Mouse (Mus musculus) hindbrain, postnatal 0 days (tissue): ENCODE measurements around the gene Cux1. TPM values are rescaled to one million over a fixed set of nuclear protein-coding genes. Genes with fewer than 3 reads are reported as not detected.
A peak's percentile ranks its signal among the peaks of the same experiment; 100 is the strongest.

ENCODE experiments used
- ATAC-seq: fragments of 200-750 bp; cut with Nextera tagmentation; 2 replicates; pipeline ENCODE4 v1.8.0; 2017; ENCODE audit warnings: mild to moderate bottlenecking, moderate TSS enrichment, moderate library complexity
- DNase-seq: peaks from one replicate; pipeline ENCODE4 v3.0.0-alpha.2; 2015; ENCODE audit warnings: low spot score
- H3K27ac ChIP-seq: fragments of 300-500 bp; sonication (generic); 2 replicates; pipeline ENCODE4 v1.5.1; 2014; ENCODE audit warnings: mild to moderate bottlenecking
- H3K27me3 ChIP-seq: fragments of 300-500 bp; sonication (generic); 2 replicates; pipeline ENCODE4 v1.6.1; 2014; ENCODE audit warnings: low read length, mixed read lengths; ENCODE audit not compliant: insufficient read depth
- H3K36me3 ChIP-seq: fragments of 300-500 bp; sonication (generic); 2 replicates; pipeline ENCODE4 v1.6.1; 2014; ENCODE audit warnings: low read length, mixed read lengths; ENCODE audit not compliant: insufficient read depth
- H3K4me1 ChIP-seq: fragments of 300-500 bp; sonication (generic); 2 replicates; pipeline ENCODE4 v1.6.1; 2014; ENCODE audit warnings: antibody characterized with exemption, low read length, mixed read lengths; ENCODE audit not compliant: insufficient read depth
- H3K4me2 ChIP-seq: fragments of 300-500 bp; sonication (generic); 2 replicates; pipeline ENCODE4 v1.6.1; 2014; ENCODE audit warnings: low read depth, mild to moderate bottlenecking, low read length, moderate library complexity, mixed read lengths
- H3K4me3 ChIP-seq: fragments of 300-500 bp; sonication (generic); 2 replicates; pipeline ENCODE4 v1.5.1; 2014; ENCODE audit warnings: low read length
- H3K9ac ChIP-seq: fragments of 300-500 bp; sonication (generic); replicated peaks from 2 replicates; pipeline ENCODE4 v1.6.1; 2014; ENCODE audit warnings: mild to moderate bottlenecking, low read length, moderate library complexity, mixed read lengths
- H3K9me3 ChIP-seq: fragments of 300-500 bp; sonication (generic); 2 replicates; pipeline ENCODE4 v1.6.1; 2016; ENCODE audit warnings: low read length, mixed read lengths
- CTCF ChIP-seq: IDR thresholded peaks from 2 replicates; pipeline ENCODE4 v1.5.1; 2016; ENCODE audit warnings: antibody characterized with exemption, control low read depth, low read depth
- WGBS: fragments of 180-500 bp; shearing (Covaris S2); extraction: QIAGEN DNeasy Blood & Tissue Kit; methylation state at CpG from one replicate; pipeline ENCODE4 v1.1.7; 2014; 5-methylcytosine and 5-hydroxymethylcytosine counted together
- polyA plus RNA-seq: library from polyadenylated mRNA; unstranded; fragments of >200 nt; fragmentation: Nextera tagmentation; extraction: Ambion mirVana; gene quantifications from 2 replicates; pipeline ENCODE4 v1.2.1, GENCODE M21; 2015
- total RNA-seq: library from RNA; depleted of rRNA; stranded (reverse); fragments of >200 nt; gene quantifications from 2 replicates; pipeline ENCODE4 v1.2.3, GENCODE M21; 2014

Gene Cux1
- total and polyA plus RNA-seq, 2 experiments from 2014 or later = 86.3 to 137 TPM

- no peak for TF ChIP-seq CTCF
- Histone ChIP-seq H3K4me1 (no peaks in the 10 kb centered on the region), H3K4me2 (no peak overlapping the region), H3K9ac (no peak overlapping the region), H3K36me3 (peaks cover 45% of the 10 kb centered on the region), H3K9me3 (no peaks in the 10 kb centered on the region), H3K27ac (no peak overlapping the region), H3K4me3 (no peak overlapping the region), H3K27me3 (no peaks in the 10 kb centered on the region)
- no peak for DNase-seq
- 83% methylated on average over 14 of the region's 14 CpGs for WGBS
- no peak for ATAC-seq
These were observed 254.7 kb downstream of the Cux1 start for GRCm38 (mm10) chr5:136312566-136312965.

GRCm38 (mm10) chr5:136312166-136312565 is 255.1 kb downstream of the Cux1 start:
- no peaks in the 10 kb centered on the region for H3K27me3 ChIP-seq
- no peaks in the 10 kb centered on the region for H3K9me3 ChIP-seq
- H3K4me2 ChIP-seq = no peak overlapping the region
- no peak overlapping the region for H3K9ac ChIP-seq
- H3K36me3 ChIP-seq = peaks cover 49% of the 10 kb centered on the region
- DNase-seq (no peak), ATAC-seq (no peak)
- no peak overlapping the region for H3K4me3 ChIP-seq
- no peaks in the 10 kb centered on the region for H3K4me1 ChIP-seq
- H3K27ac ChIP-seq = no peak overlapping the region
- WGBS = 46% methylated on average over 4 of the region's 4 CpGs
- no peak for TF ChIP-seq CTCF

GRCm38 (mm10) chr5:136306254-136306653 is 261.0 kb downstream of the Cux1 start:
- H3K9me3 ChIP-seq = no peaks in the 10 kb centered on the region
- no peak overlapping the region for H3K27ac ChIP-seq
- ATAC-seq = no peak
- H3K4me2 ChIP-seq = no peak overlapping the region
- H3K36me3 ChIP-seq = peaks cover 49% of the 10 kb centered on the region
- no peak overlapping the region for H3K4me3 ChIP-seq
- 73% methylated on average over 5 of the region's 5 CpGs for WGBS
- no peak overlapping the region for H3K9ac ChIP-seq
- H3K4me1 ChIP-seq = no peaks in the 10 kb centered on the region
- TF ChIP-seq CTCF = no peak
- H3K27me3 ChIP-seq = no peaks in the 10 kb centered on the region
- DNase-seq = no peak

GRCm38 (mm10) chr5:136303409-136303983 is 263.8 kb downstream of the Cux1 start:
- no peak for TF ChIP-seq CTCF
- no peak overlapping the region for H3K4me3 ChIP-seq
- 74% methylated on average over 19 of the region's 19 CpGs for WGBS
- no peak overlapping the region for H3K4me2 ChIP-seq
- no peaks in the 10 kb centered on the region for H3K27me3 ChIP-seq
- no peaks in the 10 kb centered on the region for H3K9me3 ChIP-seq
- H3K4me1 ChIP-seq = no peaks in the 10 kb centered on the region
- no peak overlapping the region for H3K27ac ChIP-seq
- ATAC-seq (0 out of 2 replicates have a peak, but pooled peaks have one; percentile 29), DNase-seq (peak; percentile 60)
- H3K36me3 ChIP-seq = peaks cover 55% of the 10 kb centered on the region
- no peak overlapping the region for H3K9ac ChIP-seq

- no peaks in the 10 kb centered on the region for H3K9me3 ChIP-seq
- TF ChIP-seq CTCF = no peak
- no peak overlapping the region for H3K4me2 ChIP-seq
- no peaks in the 10 kb centered on the region for H3K27me3 ChIP-seq
- H3K4me1 ChIP-seq = no peaks in the 10 kb centered on the region
- 41% methylated on average over 6 of the region's 6 CpGs for WGBS
- H3K36me3 ChIP-seq = peaks cover 33% of the 10 kb centered on the region; the same call in 1 of the 2 replicates
- H3K4me3 ChIP-seq = no peak overlapping the region
- H3K27ac ChIP-seq = no peak overlapping the region
- ATAC-seq (no peak), DNase-seq (no peak)
- H3K9ac ChIP-seq = no peak overlapping the region
These were observed 266.4 kb downstream of the Cux1 start for GRCm38 (mm10) chr5:136300880-136301279.

- ATAC-seq (no peak), DNase-seq (no peak)
- Histone ChIP-seq H3K9me3 (no peaks in the 10 kb centered on the region), H3K27ac (no peak overlapping the region), H3K36me3 (peaks cover 18% of the 10 kb centered on the region; the same call in 1 of the 2 replicates), H3K4me1 (no peaks in the 10 kb centered on the region), H3K27me3 (no peaks in the 10 kb centered on the region), H3K4me3 (no peak overlapping the region), H3K9ac (no peak overlapping the region), H3K4me2 (no peak overlapping the region)
- WGBS = 62% methylated on average over 6 of the region's 6 CpGs
- no peak for TF ChIP-seq CTCF
These were observed 269.6 kb downstream of the Cux1 start for GRCm38 (mm10) chr5:136297691-136298090.

GRCm38 (mm10) chr5:136296911-136297310 is 270.4 kb downstream of the Cux1 start:
- no peak overlapping the region for H3K9ac ChIP-seq
- H3K36me3 ChIP-seq = peaks cover 18% of the 10 kb centered on the region; the same call in 1 of the 2 replicates
- H3K4me2 ChIP-seq = no peak overlapping the region
- no peaks in the 10 kb centered on the region for H3K4me1 ChIP-seq
- H3K27me3 ChIP-seq = no peaks in the 10 kb centered on the region
- no peaks in the 10 kb centered on the region for H3K9me3 ChIP-seq
- no peak for TF ChIP-seq CTCF
- DNase-seq (peak; percentile 60), ATAC-seq (no peak)
- no peak overlapping the region for H3K4me3 ChIP-seq
- no peak overlapping the region for H3K27ac ChIP-seq
- WGBS = 23% methylated on average over 4 of the region's 4 CpGs
